Mouse (Mus musculus) brain, adult 2 months (tissue): ENCODE data around the gene Esx1.

Source experiments
- DNase-seq: peaks from one replicate; pipeline ENCODE4 v3.0.0; 2011; ENCODE audit warnings: low read depth, low spot score

The Esx1 gene

DNA sequence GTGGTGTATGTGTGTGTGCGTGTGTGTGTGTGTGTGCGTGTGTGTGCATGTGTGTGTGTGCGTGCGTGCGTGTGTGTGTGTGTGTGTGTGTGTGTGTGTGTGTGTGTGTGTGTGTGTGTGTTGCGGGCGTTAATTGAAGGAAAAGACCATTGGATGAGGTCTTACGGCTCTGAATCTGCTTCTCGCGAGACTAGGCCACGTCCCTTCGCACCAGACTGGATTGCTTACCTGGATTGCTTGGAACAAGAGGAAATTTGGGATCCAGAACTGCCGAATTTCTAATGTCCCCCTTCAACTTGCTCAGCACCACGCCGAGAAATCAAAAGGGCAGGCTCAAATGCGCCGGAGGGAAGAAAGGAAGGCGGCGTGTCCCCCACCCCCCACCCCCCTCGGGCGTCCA lies at the start of gene Esx1:
Gene Esx1 (minus strand): TSS at position 366 of the 400 bp plus-strand sequence.
- no peak for DNase-seq

GRCm38 (mm10) chrX:137170021-137170420 lies 48.1 kb upstream of the Esx1 start:
- DNase-seq = no peak

- DNase-seq = no peak
Measured at GRCm38 (mm10) chrX:137167658-137168057, 45.8 kb upstream of the Esx1 start.

DNA sequence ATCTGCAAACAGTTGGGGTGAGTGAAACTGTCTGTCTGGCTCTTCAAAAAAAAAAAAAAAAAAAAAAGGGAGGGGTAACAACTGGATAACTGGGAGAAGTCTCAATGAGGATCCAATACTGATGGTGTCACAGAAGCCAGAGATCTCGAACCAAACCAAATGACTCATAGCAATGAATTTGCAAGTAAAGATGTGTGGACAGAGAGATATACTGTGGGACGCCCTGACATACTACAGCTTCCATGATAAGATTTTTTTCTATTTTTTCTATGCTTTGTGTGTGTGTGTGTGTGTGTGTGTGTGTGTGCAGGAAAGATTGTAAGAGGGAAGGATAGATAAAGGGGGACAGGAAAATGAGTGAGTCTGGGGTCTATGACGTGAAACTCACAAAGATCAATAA lies 43.7 kb upstream of the Esx1 start:
- DNase-seq = no peak

- no peak for DNase-seq
Measured at GRCm38 (mm10) chrX:137162700-137163099, 40.8 kb upstream of the Esx1 start.

DNA sequence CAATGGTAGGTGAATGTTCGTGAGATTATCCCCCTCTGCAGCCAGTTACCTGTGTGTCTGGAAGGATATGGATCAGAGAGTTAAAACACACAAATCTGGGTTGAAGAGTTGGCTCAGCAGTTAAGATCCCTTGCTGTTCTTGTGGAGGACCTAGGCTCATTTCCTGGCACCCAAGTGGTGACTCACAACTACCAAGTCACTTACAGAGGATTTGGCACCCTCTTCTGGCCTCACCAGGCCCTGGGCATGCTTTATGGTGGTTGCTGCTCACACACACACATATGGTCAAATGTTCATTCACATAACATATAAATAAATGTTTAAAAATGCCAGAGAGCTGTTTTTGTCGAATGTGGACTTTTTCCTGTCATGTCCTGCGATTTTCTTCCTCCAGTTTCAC lies 39.1 kb upstream of the Esx1 start:
- peak; percentile 13 for DNase-seq

DNA sequence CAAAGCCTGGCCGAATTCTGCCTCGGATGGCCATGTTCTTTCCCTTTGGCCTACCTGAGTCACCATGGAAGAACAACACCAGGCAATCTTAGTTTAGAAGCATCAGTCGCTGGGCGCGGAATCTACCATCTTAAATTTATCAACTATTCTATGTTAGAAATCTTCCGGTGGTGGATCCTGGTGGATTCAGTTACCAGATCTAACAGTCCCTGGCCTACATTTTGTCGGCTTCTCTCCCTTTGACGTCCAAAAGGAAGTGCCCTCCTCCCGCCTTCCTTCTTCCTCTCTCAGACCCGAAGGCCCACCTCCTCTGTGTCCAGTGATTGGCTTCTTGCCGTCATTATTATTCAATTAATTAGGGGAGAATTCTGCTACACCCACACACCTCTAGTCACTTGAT lies 27.2 kb upstream of the Esx1 start:
- DNase-seq = no peak

DNA sequence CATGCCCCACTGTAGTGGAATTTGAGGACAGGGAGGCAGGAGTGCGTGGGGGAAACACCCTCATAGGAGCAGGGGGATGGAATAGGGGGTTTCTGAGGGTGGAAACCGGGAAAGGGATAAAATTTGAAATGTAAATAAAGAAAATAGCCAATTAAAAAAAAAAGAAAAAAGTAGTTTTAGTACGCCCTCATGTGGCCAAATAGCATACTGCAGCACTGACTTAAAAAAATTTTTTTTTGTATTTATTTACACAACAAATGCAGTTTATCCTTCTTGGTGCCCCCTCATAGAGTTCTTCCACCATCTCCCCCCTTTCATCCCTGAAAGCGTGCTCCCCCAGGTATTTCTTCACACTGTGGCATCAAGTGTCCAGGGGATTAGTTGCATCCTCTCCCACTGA lies 22.8 kb upstream of the Esx1 start:
- no peak for DNase-seq

- peak; percentile 19 for DNase-seq
Measured at GRCm38 (mm10) chrX:137143726-137144125, 21.8 kb upstream of the Esx1 start.

- peak; percentile 20 for DNase-seq
Measured at GRCm38 (mm10) chrX:137142546-137142945, 20.7 kb upstream of the Esx1 start.

- DNase-seq = peak; percentile 79
Measured at GRCm38 (mm10) chrX:137141669-137142068, 19.8 kb upstream of the Esx1 start.

DNA sequence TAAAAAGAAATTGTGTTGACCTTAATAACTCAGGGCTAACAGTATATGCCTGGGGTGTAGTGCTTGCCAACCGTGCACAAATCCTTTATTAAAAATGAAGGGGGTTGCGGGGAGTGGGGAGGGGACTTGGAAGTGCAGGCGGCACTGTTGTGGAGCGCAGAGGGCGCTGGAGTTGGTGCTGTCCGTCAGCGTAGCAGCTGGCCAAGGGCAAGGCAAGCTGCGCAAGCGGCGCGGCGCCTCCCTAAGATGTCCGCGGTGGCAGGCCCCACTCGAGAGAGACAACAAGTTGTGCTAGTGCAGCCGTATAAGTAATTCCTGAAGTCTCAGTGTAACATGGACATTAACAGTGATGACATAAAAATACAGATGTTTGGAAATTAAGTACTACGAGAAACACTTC lies 5.7 kb upstream of the Esx1 start:
- DNase-seq = no peak

- DNase-seq = no peak
Measured at GRCm38 (mm10) chrX:137119675-137120423, 2.0 kb downstream of the Esx1 start.

DNA sequence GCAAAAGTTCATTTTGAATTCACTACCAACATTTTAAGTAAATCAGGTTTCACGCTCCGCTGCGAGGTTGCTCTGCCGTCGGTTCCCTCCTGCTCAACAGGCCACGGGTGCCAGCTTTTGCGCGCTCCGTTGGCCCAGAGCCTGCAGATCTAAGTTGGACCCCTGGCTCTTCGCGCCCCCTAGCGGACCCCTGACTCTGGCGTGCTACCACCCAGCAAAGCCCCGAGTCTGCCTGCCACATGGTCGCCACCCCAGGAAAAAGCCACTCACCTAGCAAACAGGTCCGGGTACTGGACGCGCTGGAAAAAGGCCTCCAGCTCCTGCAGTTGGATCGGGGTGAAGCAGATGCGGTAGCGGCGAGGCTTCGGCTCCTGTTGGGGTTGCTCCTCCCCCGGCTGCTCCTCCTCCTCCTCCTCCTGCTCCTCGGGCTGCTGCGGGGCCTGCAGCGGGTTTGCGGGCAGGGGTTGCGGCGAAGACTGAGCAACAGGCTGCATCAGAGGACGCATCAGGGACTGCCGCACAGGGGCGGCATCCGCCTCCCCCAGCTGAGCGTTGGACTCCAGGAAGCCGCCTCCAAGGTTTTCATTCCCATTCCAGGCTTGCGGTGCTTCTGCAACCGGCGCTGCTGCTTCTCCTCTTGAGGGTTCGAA lies 3.7 kb downstream of the Esx1 start:
- DNase-seq = peak; percentile 7

GRCm38 (mm10) chrX:137106498-137106897 lies 15.4 kb downstream of the Esx1 start:
- no peak for DNase-seq

DNA sequence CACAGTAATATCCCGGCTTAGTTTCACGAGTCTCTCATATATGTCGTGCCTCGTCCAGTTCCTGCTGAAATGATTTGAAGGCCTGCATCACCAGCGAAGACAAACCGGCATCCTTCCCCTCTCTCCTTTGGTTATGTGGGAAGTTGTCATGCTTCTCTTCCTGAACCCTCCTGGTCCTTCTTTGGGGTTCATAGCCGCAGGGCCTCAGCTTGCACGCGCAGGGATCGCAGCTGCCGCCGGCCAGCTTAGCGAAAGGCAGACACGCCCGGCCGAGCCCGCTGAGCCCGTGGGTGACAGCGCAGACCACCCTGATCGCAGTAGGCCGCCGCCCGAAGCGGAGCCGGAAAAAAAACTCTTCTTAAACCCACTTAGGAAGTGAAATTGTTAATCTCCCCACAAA lies 17.4 kb downstream of the Esx1 start:
- DNase-seq = no peak
